Mouse (Mus musculus): ENCODE measurements at regions not wholly inside any gene's neighbourhood (a gene's known extent, or its start where the extent isn't known, plus 50 kb on each side); places are given as distances from the start of the nearest gene placed in this dataset.

DNA sequence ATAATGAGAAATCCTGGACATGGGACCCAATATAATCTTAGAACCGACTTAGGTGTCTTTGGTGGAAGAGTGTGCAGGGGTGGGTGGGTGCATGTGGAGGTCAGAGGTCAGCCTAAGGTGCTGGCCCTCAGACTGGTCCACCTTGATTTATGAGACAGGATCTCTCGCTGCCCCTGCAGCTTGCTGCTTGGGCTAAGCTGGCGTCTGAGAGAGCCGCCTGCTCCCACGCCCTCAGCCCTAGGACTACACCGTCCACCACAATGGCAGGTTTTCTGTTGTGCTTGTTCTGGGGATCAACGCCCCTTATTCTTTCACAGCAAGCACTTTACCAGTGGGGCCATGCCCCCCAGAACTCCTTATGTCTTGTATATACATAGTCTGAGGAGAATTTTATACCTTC, 124.4 kb upstream of the Hs6st1 start:
- TF ChIP-seq CTCF (IDR thresholded peaks at IDR 0.05; ENCODE audit: insufficient read depth, low read length) (no peak), POLR2A (IDR thresholded peaks at IDR 0.05; ENCODE audit: borderline replicate concordance, extremely low read depth, low read depth, low read length) (no peak)

Measured in lung, adult 2 months (tissue).